Mouse (Mus musculus) forebrain, postnatal 0 days (tissue): ENCODE measurements around the gene Rdm1. TPM values are rescaled to one million over a fixed set of nuclear protein-coding genes. Genes with fewer than 3 reads are reported as not detected.
"Not testable (repeated sequence)": the region's sequence is repeated elsewhere in the genome, so short reads cannot be mapped to it uniquely, and the experiment has no call there.

ENCODE experiments used
- ATAC-seq: fragments of 200-750 bp; cut with Nextera tagmentation; 2 replicates; pipeline ENCODE4 v1.8.0; 2017; ENCODE audit warnings: mild to moderate bottlenecking, moderate library complexity
- DNase-seq: peaks from one replicate; pipeline ENCODE4 v3.0.0-alpha.2; 2015
- H3K27ac ChIP-seq: fragments of 300-500 bp; sonication (generic); 2 replicates; pipeline ENCODE4 v1.5.1; 2014; ENCODE audit warnings: low read depth, mild to moderate bottlenecking, antibody characterized with exemption, low read length, moderate library complexity, mixed read lengths
- H3K27me3 ChIP-seq: fragments of 300-500 bp; sonication (generic); 2 replicates; pipeline ENCODE4 v1.6.1; 2014; ENCODE audit warnings: mild to moderate bottlenecking, low read length, mixed read lengths; ENCODE audit not compliant: insufficient read depth
- H3K36me3 ChIP-seq: fragments of 300-500 bp; sonication (generic); 2 replicates; pipeline ENCODE4 v1.6.1; 2014; ENCODE audit warnings: mild to moderate bottlenecking, moderate library complexity; ENCODE audit not compliant: insufficient read depth
- H3K4me1 ChIP-seq: fragments of 300-500 bp; sonication (generic); 2 replicates; pipeline ENCODE4 v1.6.1; 2014; ENCODE audit warnings: antibody characterized with exemption; ENCODE audit not compliant: insufficient read depth
- H3K4me2 ChIP-seq: fragments of 300-500 bp; sonication (generic); 2 replicates; pipeline ENCODE4 v1.6.1; 2014; ENCODE audit warnings: low read depth, mild to moderate bottlenecking, moderate library complexity
- H3K4me3 ChIP-seq: fragments of 300-500 bp; sonication (generic); 2 replicates; pipeline ENCODE4 v1.5.1; 2014; ENCODE audit warnings: low read depth, low read length, mixed read lengths
- H3K9ac ChIP-seq: fragments of 300-500 bp; sonication (generic); 2 replicates; pipeline ENCODE4 v1.6.1; 2014; ENCODE audit warnings: mild to moderate bottlenecking
- H3K9me3 ChIP-seq: fragments of 300-500 bp; sonication (generic); 2 replicates; pipeline ENCODE4 v1.6.1; 2016; ENCODE audit warnings: low read length
- CTCF ChIP-seq: sonication (generic); IDR thresholded peaks from 2 replicates; pipeline ENCODE4 v1.5.1; 2016; ENCODE audit warnings: antibody characterized with exemption, control low read depth, low read depth
- WGBS: fragments of 180-500 bp; shearing (Covaris S2); extraction: QIAGEN DNeasy Blood & Tissue Kit; methylation state at CpG from one replicate; pipeline ENCODE4 v1.1.7; 2014; 5-methylcytosine and 5-hydroxymethylcytosine counted together
- polyA plus RNA-seq: library from polyadenylated mRNA; unstranded; fragments of >200 nt; fragmentation: Nextera tagmentation; extraction: Ambion mirVana; gene quantifications from 2 replicates; pipeline ENCODE4 v1.2.1, GENCODE M21; 2015
- total RNA-seq: library from RNA; depleted of rRNA; stranded (reverse); fragments of >200 nt; gene quantifications from 2 replicates; pipeline ENCODE4 v1.2.3, GENCODE M21; 2014

Gene Rdm1
- total and polyA plus RNA-seq, 2 experiments from 2014 or later, result 4.4 to 9.0 TPM

- H3K9ac ChIP-seq, result no peak overlapping the region
- H3K27me3 ChIP-seq, result no peaks in the 10 kb centered on the region
- TF ChIP-seq CTCF, result no peak
- H3K9me3 ChIP-seq, result no peaks in the 10 kb centered on the region
- no peak for DNase-seq
- H3K27ac ChIP-seq, result no peak overlapping the region
- H3K4me2 ChIP-seq, result no peak overlapping the region
- WGBS, result 88% methylated on average over 10 of the region's 10 CpGs
- H3K4me3 ChIP-seq, result no peak overlapping the region
- ATAC-seq, result no peak
- peaks cover 4% of the 10 kb centered on the region; the same call in 1 of the 2 replicates for H3K36me3 ChIP-seq
- H3K4me1 ChIP-seq, result no peaks in the 10 kb centered on the region
Measured at GRCm38 (mm10) chr11:101587676-101588075, 39.3 kb upstream of the Rdm1 start.

GRCm38 (mm10) chr11:101588868-101589267 is 38.1 kb upstream of the Rdm1 start:
- Histone ChIP-seq H3K36me3 (peaks cover 4% of the 10 kb centered on the region; the same call in 1 of the 2 replicates), H3K9me3 (no peaks in the 10 kb centered on the region), H3K4me1 (no peaks in the 10 kb centered on the region), H3K9ac (no peak overlapping the region), H3K4me2 (no peak overlapping the region), H3K27me3 (no peaks in the 10 kb centered on the region), H3K27ac (no peak overlapping the region), H3K4me3 (no peak overlapping the region)
- 88% methylated on average over 7 of the region's 7 CpGs for WGBS
- no peak for TF ChIP-seq CTCF
- ATAC-seq (no peak), DNase-seq (no peak)

- 28% methylated on average over 5 of the region's 5 CpGs for WGBS
- Histone ChIP-seq H3K9ac (no peak overlapping the region), H3K27me3 (no peaks in the 10 kb centered on the region), H3K4me2 (no peak overlapping the region), H3K9me3 (no peaks in the 10 kb centered on the region), H3K27ac (no peak overlapping the region), H3K4me1 (no peaks in the 10 kb centered on the region), H3K36me3 (peaks cover 4% of the 10 kb centered on the region; the same call in 1 of the 2 replicates), H3K4me3 (no peak overlapping the region)
- DNase-seq (peak; percentile 57), ATAC-seq (no peak)
- TF ChIP-seq CTCF, result peak; percentile 74
Measured at GRCm38 (mm10) chr11:101589444-101589843, 37.6 kb upstream of the Rdm1 start.

GRCm38 (mm10) chr11:101589989-101590624 is 36.9 kb upstream of the Rdm1 start:
- no peak overlapping the region for H3K27ac ChIP-seq
- TF ChIP-seq CTCF, result no peak

GRCm38 (mm10) chr11:101599156-101599555 is 27.8 kb upstream of the Rdm1 start, which contains the start of gene Gm11634:
TSS of gene Gm11634 (minus strand) at chr11:101599256.
- no peak for DNase-seq
- H3K4me2 ChIP-seq, result no peak within 1 kb of the TSS
- no peaks in the 10 kb centered on the region for H3K36me3 ChIP-seq
- no peaks in the 10 kb centered on the region for H3K9me3 ChIP-seq
- no peak within 1 kb of the TSS for H3K27ac ChIP-seq
- ATAC-seq, result no peak
- no peak for TF ChIP-seq CTCF
- no peak within 1 kb of the TSS for H3K9ac ChIP-seq
- H3K4me1 ChIP-seq, result no peaks in the 10 kb centered on the region
- WGBS, result 78% methylated on average over 6 of the region's 6 CpGs
- no peak within 1 kb of the TSS for H3K4me3 ChIP-seq
- H3K27me3 ChIP-seq, result no peaks in the 10 kb centered on the region

More at GRCm38 (mm10) chr11:101589989-101590624, 36.9 kb upstream of the Rdm1 start:
- H3K4me2 ChIP-seq, result no peak overlapping the region
- no peaks in the 10 kb centered on the region for H3K9me3 ChIP-seq
- H3K4me3 ChIP-seq, result no peak overlapping the region
- ATAC-seq (no peak), DNase-seq (no peak)
- no peaks in the 10 kb centered on the region for H3K27me3 ChIP-seq
- no peak overlapping the region for H3K9ac ChIP-seq
- H3K4me1 ChIP-seq, result no peaks in the 10 kb centered on the region
- peaks cover 4% of the 10 kb centered on the region; the same call in 1 of the 2 replicates for H3K36me3 ChIP-seq
- 84% methylated on average over 12 of the region's 12 CpGs for WGBS

- H3K9ac ChIP-seq, result no peak overlapping the region
- WGBS, result 15% methylated on average over 3 of the region's 3 CpGs
- peak; percentile 16 for DNase-seq
Measured at GRCm38 (mm10) chr11:101602491-101602890, 24.5 kb upstream of the Rdm1 start.

GRCm38 (mm10) chr11:101604116-101604515 is 22.9 kb upstream of the Rdm1 start:
- Histone ChIP-seq H3K27me3 (no peaks in the 10 kb centered on the region), H3K9ac (peak overlapping the region; percentile 46), H3K4me1 (no peaks in the 10 kb centered on the region), H3K9me3 (no peaks in the 10 kb centered on the region), H3K36me3 (no peaks in the 10 kb centered on the region), H3K4me3 (peak overlapping the region; percentile 33), H3K27ac (peak overlapping the region; percentile 50; the same call in 1 of the 2 replicates), H3K4me2 (peak overlapping the region; percentile 52)
- ATAC-seq, result no peak
- no peak for DNase-seq
- 2% methylated on average over 3 of the region's 3 CpGs for WGBS
- peak; percentile 11; the same call in 1 of the 2 replicates for TF ChIP-seq CTCF

More at GRCm38 (mm10) chr11:101602491-101602890, 24.5 kb upstream of the Rdm1 start:
- Histone ChIP-seq H3K4me1 (no peaks in the 10 kb centered on the region), H3K9me3 (no peaks in the 10 kb centered on the region), H3K36me3 (no peaks in the 10 kb centered on the region), H3K4me3 (no peak overlapping the region), H3K27ac (no peak overlapping the region), H3K27me3 (no peaks in the 10 kb centered on the region), H3K4me2 (no peak overlapping the region)
- TF ChIP-seq CTCF, result no peak
- no peak for ATAC-seq

GRCm38 (mm10) chr11:101604531-101605453 is 22.2 kb upstream of the Rdm1 start:
- H3K36me3 ChIP-seq, H3K9me3 ChIP-seq, H3K27me3 ChIP-seq, H3K4me1 ChIP-seq: not testable (repeated sequence)
- Histone ChIP-seq H3K4me2 (peak overlapping the region; percentile 52), H3K27ac (peak overlapping the region; percentile 47; the same call in 1 of the 2 replicates), H3K9ac (peak overlapping the region; percentile 46), H3K4me3 (peak overlapping the region; percentile 33)
- DNase-seq (peak; percentile 79), ATAC-seq (peak; percentile 90)
- WGBS, result 1% methylated on average over 30 of the region's 30 CpGs

- H3K4me2 ChIP-seq, H3K27ac ChIP-seq, DNase-seq, H3K9ac ChIP-seq, H3K9me3 ChIP-seq, H3K36me3 ChIP-seq, H3K4me3 ChIP-seq, H3K27me3 ChIP-seq, H3K4me1 ChIP-seq, ATAC-seq: not testable (repeated sequence)
- 85% methylated on average over 4 of the region's 4 CpGs for WGBS
Measured at GRCm38 (mm10) chr11:101607134-101607533, 19.9 kb upstream of the Rdm1 start.
